Mouse (Mus musculus): ENCODE data around the gene Cx3cr1. TPM values are rescaled to one million over a fixed set of nuclear protein-coding genes. Genes with fewer than 3 reads are reported as not detected.

Cx3cr1 gene
- polyA plus RNA-seq, 1 experiment: 10.9 TPM

GRCm38 (mm10) chr9:119981183-119982179, 88.2 kb downstream of the Cx3cr1 start:
- TF ChIP-seq POLR2A (IDR thresholded peaks at IDR 0.05; ENCODE audit: borderline replicate concordance, extremely low read depth, low read depth, low read length): peak; percentile 43; the same call in 1 of the 2 replicates
- TF ChIP-seq CTCF (IDR thresholded peaks at IDR 0.05; ENCODE audit: insufficient read depth, low read length): no peak
- Histone ChIP-seq H3K4me1 (ENCODE audit: control insufficient read depth, insufficient read depth, low read length) (peaks cover 45% of the 10 kb centered on the region), H3K4me3 (replicated peaks; ENCODE audit: extremely low read depth, low read depth, low read length) (peak overlapping the region; percentile 99)
- WGBS: 2% methylated on average over 16 of the region's 16 CpGs
- peak; percentile 70 for DNase-seq

GRCm38 (mm10) chr9:119980770-119981182, 88.9 kb downstream of the Cx3cr1 start:
- no peak for DNase-seq
- Histone ChIP-seq H3K4me3 (replicated peaks; ENCODE audit: extremely low read depth, low read depth, low read length) (peak overlapping the region; percentile 15), H3K4me1 (ENCODE audit: control insufficient read depth, insufficient read depth, low read length) (peaks cover 45% of the 10 kb centered on the region)
- 4% methylated on average over 4 of the region's 4 CpGs for WGBS
- no peak for TF ChIP-seq CTCF (IDR thresholded peaks at IDR 0.05; ENCODE audit: insufficient read depth, low read length)
- no peak for TF ChIP-seq POLR2A (IDR thresholded peaks at IDR 0.05; ENCODE audit: borderline replicate concordance, extremely low read depth, low read depth, low read length)

- TF ChIP-seq POLR2A (IDR thresholded peaks at IDR 0.05; ENCODE audit: borderline replicate concordance, extremely low read depth, low read depth, low read length) (no peak), CTCF (IDR thresholded peaks at IDR 0.05; ENCODE audit: insufficient read depth, low read length) (no peak)
- 49% methylated on average over 2 of the region's 2 CpGs for WGBS
- DNase-seq: no peak
- no peak overlapping the region for H3K4me3 ChIP-seq (replicated peaks; ENCODE audit: extremely low read depth, low read depth, low read length)
- peaks cover 45% of the 10 kb centered on the region for H3K4me1 ChIP-seq (ENCODE audit: control insufficient read depth, insufficient read depth, low read length)
Observed at GRCm38 (mm10) chr9:119979749-119980148, 89.9 kb downstream of the Cx3cr1 start.

- peaks cover 42% of the 10 kb centered on the region for H3K4me1 ChIP-seq (ENCODE audit: control insufficient read depth, insufficient read depth, low read length)
Observed at GRCm38 (mm10) chr9:119978811-119979441, 90.8 kb downstream of the Cx3cr1 start.

GRCm38 (mm10) chr9:119978151-119978810, 91.4 kb downstream of the Cx3cr1 start:
- Histone ChIP-seq H3K4me1 (ENCODE audit: control insufficient read depth, insufficient read depth, low read length) (peaks cover 42% of the 10 kb centered on the region), H3K4me3 (replicated peaks; ENCODE audit: extremely low read depth, low read depth, low read length) (no peak overlapping the region)
- WGBS: 43% methylated on average over 9 of the region's 9 CpGs
- TF ChIP-seq CTCF (IDR thresholded peaks at IDR 0.05; ENCODE audit: insufficient read depth, low read length) (no peak), POLR2A (IDR thresholded peaks at IDR 0.05; ENCODE audit: borderline replicate concordance, extremely low read depth, low read depth, low read length) (no peak)
- DNase-seq: no peak

More at GRCm38 (mm10) chr9:119978811-119979441, 90.8 kb downstream of the Cx3cr1 start:
- 56% methylated on average over 6 of the region's 6 CpGs for WGBS
- TF ChIP-seq POLR2A (IDR thresholded peaks at IDR 0.05; ENCODE audit: borderline replicate concordance, extremely low read depth, low read depth, low read length) (no peak), CTCF (IDR thresholded peaks at IDR 0.05; ENCODE audit: insufficient read depth, low read length) (no peak)
- DNase-seq: no peak
- no peak overlapping the region for H3K4me3 ChIP-seq (replicated peaks; ENCODE audit: extremely low read depth, low read depth, low read length)

- DNase-seq: no peak
- Histone ChIP-seq H3K4me3 (replicated peaks; ENCODE audit: extremely low read depth, low read depth, low read length) (no peak overlapping the region), H3K4me1 (ENCODE audit: control insufficient read depth, insufficient read depth, low read length) (peaks cover 42% of the 10 kb centered on the region)
- TF ChIP-seq POLR2A (IDR thresholded peaks at IDR 0.05; ENCODE audit: borderline replicate concordance, extremely low read depth, low read depth, low read length) (no peak), CTCF (IDR thresholded peaks at IDR 0.05; ENCODE audit: insufficient read depth, low read length) (no peak)
- 12% methylated on average over 5 of the region's 5 CpGs for WGBS
Observed at GRCm38 (mm10) chr9:119977557-119978060, 92.1 kb downstream of the Cx3cr1 start.

- Histone ChIP-seq H3K4me1 (ENCODE audit: control insufficient read depth, insufficient read depth, low read length) (peaks cover 42% of the 10 kb centered on the region), H3K4me3 (replicated peaks; ENCODE audit: extremely low read depth, low read depth, low read length) (no peak overlapping the region)
- WGBS: 15% methylated on average over 17 of the region's 17 CpGs
- no peak for DNase-seq
- no peak for TF ChIP-seq CTCF (IDR thresholded peaks at IDR 0.05; ENCODE audit: insufficient read depth, low read length)
- TF ChIP-seq POLR2A (IDR thresholded peaks at IDR 0.05; ENCODE audit: borderline replicate concordance, extremely low read depth, low read depth, low read length): no peak
Observed at GRCm38 (mm10) chr9:119976704-119977556, 92.7 kb downstream of the Cx3cr1 start.

GRCm38 (mm10) chr9:119975286-119975685, 94.4 kb downstream of the Cx3cr1 start:
- WGBS: 84% methylated on average over 4 of the region's 4 CpGs
- peaks cover 38% of the 10 kb centered on the region for H3K4me1 ChIP-seq (ENCODE audit: control insufficient read depth, insufficient read depth, low read length)
- no peak overlapping the region for H3K4me3 ChIP-seq (replicated peaks; ENCODE audit: extremely low read depth, low read depth, low read length)
- TF ChIP-seq POLR2A (IDR thresholded peaks at IDR 0.05; ENCODE audit: borderline replicate concordance, extremely low read depth, low read depth, low read length) (no peak), CTCF (IDR thresholded peaks at IDR 0.05; ENCODE audit: insufficient read depth, low read length) (no peak)
- DNase-seq: no peak

Data from lung, adult 2 months (tissue).